Mouse (Mus musculus) thymus, adult 2 months (tissue): ENCODE measurements around the gene Hoxc6. TPM values are rescaled to one million over a fixed set of nuclear protein-coding genes. Genes with fewer than 3 reads are reported as not detected.

Experiments
- DNase-seq: peaks from one replicate; pipeline ENCODE4 v3.0.0; 2021
- H3K27ac ChIP-seq: fragments of 200-500 bp; 2 replicates; pipeline ENCODE4 v1.5.1; 2012; ENCODE audit warnings: low read length, control low read depth; ENCODE audit not compliant: control insufficient read depth, insufficient read depth
- H3K27me3 ChIP-seq: fragments of 200-500 bp; 2 replicates; pipeline ENCODE4 v1.6.1; 2012; ENCODE audit warnings: mild to moderate bottlenecking, low read length, moderate library complexity, mixed read lengths; ENCODE audit not compliant: control insufficient read depth, insufficient read depth
- H3K36me3 ChIP-seq: fragments of 200-500 bp; 2 replicates; pipeline ENCODE4 v1.6.1; 2012; ENCODE audit warnings: mild to moderate bottlenecking, low read length, moderate library complexity; ENCODE audit not compliant: control insufficient read depth, insufficient read depth
- H3K4me1 ChIP-seq: fragments of 200-500 bp; replicated peaks from 2 replicates; pipeline ENCODE4 v1.6.1; 2012; ENCODE audit warnings: low read length; ENCODE audit not compliant: control insufficient read depth, insufficient read depth
- H3K4me3 ChIP-seq: fragments of 200-500 bp; 2 replicates; pipeline ENCODE4 v1.5.1; 2012; ENCODE audit warnings: mild to moderate bottlenecking, low read length, control low read depth, moderate library complexity; ENCODE audit not compliant: control insufficient read depth, insufficient read depth
- CTCF ChIP-seq: fragments of 200-500 bp; IDR thresholded peaks from 2 replicates; pipeline ENCODE4 v1.5.1; 2012; ENCODE audit warnings: mild to moderate bottlenecking, control low read depth, low read length, moderate library complexity, borderline replicate concordance; ENCODE audit not compliant: control insufficient read depth, poor library complexity, insufficient read depth; ENCODE audit errors: extremely low read depth
- POLR2A ChIP-seq: fragments of 200-500 bp; IDR thresholded peaks from 2 replicates; pipeline ENCODE4 v1.6.1; 2012; ENCODE audit warnings: mild to moderate bottlenecking, low read length, control low read depth, moderate library complexity; ENCODE audit not compliant: control insufficient read depth, poor library complexity, insufficient read depth; ENCODE audit errors: extremely low read depth
- WGBS: fragments of 180-500 bp; shearing (Covaris S2); methylation state at CpG from one replicate; pipeline ENCODE4 v1.1.7; 2018; 5-methylcytosine and 5-hydroxymethylcytosine counted together
- polyA plus RNA-seq: library from polyadenylated mRNA; depleted of rRNA; stranded (reverse); fragments of >200 nt; gene quantifications from 2 replicates; pipeline ENCODE4 v1.2.3, GENCODE M21; 2012

Gene Hoxc6
- polyA plus RNA-seq, 1 experiment, result 0.23 TPM

GRCm38 (mm10) chr15:103040601-103041000, 42.5 kb downstream of the Hoxc6 start:
- Histone ChIP-seq H3K27ac (no peak overlapping the region), H3K27me3 (peaks cover 11% of the 10 kb centered on the region), H3K36me3 (no peaks in the 10 kb centered on the region), H3K4me3 (no peak overlapping the region), H3K4me1 (no peaks in the 10 kb centered on the region)
- 51% methylated on average over 12 of the region's 12 CpGs for WGBS
- no peak for TF ChIP-seq POLR2A
- TF ChIP-seq CTCF, result no peak
- DNase-seq, result no peak

GRCm38 (mm10) chr15:103041613-103042012, 43.6 kb downstream of the Hoxc6 start:
- no peaks in the 10 kb centered on the region for H3K4me1 ChIP-seq
- H3K36me3 ChIP-seq, result no peaks in the 10 kb centered on the region
- no peak for TF ChIP-seq POLR2A
- TF ChIP-seq CTCF, result no peak
- peaks cover 5% of the 10 kb centered on the region for H3K27me3 ChIP-seq
- no peak overlapping the region for H3K4me3 ChIP-seq
- WGBS, result 47% methylated on average over 5 of the region's 5 CpGs
- no peak for DNase-seq
- no peak overlapping the region for H3K27ac ChIP-seq

GRCm38 (mm10) chr15:103042209-103042608, 44.2 kb downstream of the Hoxc6 start:
- no peak overlapping the region for H3K4me3 ChIP-seq
- no peak for DNase-seq
- peaks cover 4% of the 10 kb centered on the region for H3K27me3 ChIP-seq
- no peaks in the 10 kb centered on the region for H3K36me3 ChIP-seq
- 44% methylated on average over 1 of the region's 1 CpGs for WGBS
- no peaks in the 10 kb centered on the region for H3K4me1 ChIP-seq
- H3K27ac ChIP-seq, result no peak overlapping the region
- TF ChIP-seq CTCF (no peak), POLR2A (no peak)

GRCm38 (mm10) chr15:103051670-103052069, 53.6 kb downstream of the Hoxc6 start:
- TF ChIP-seq POLR2A, result no peak
- no peak for TF ChIP-seq CTCF
- no peaks in the 10 kb centered on the region for H3K36me3 ChIP-seq
- DNase-seq, result no peak
- H3K27ac ChIP-seq, result no peak overlapping the region
- no peak overlapping the region for H3K4me3 ChIP-seq
- no peaks in the 10 kb centered on the region for H3K4me1 ChIP-seq
- 57% methylated on average over 2 of the region's 2 CpGs for WGBS
- no peaks in the 10 kb centered on the region; the same call in 1 of the 2 replicates for H3K27me3 ChIP-seq

GRCm38 (mm10) chr15:103053210-103053609, 55.2 kb downstream of the Hoxc6 start:
- H3K27me3 ChIP-seq, result no peaks in the 10 kb centered on the region; the same call in 1 of the 2 replicates
- H3K36me3 ChIP-seq, result no peaks in the 10 kb centered on the region

GRCm38 (mm10) chr15:103056396-103056795, 58.3 kb downstream of the Hoxc6 start:
- H3K4me3 ChIP-seq, result no peak overlapping the region
- TF ChIP-seq CTCF, result no peak
- no peak for TF ChIP-seq POLR2A
- no peak overlapping the region for H3K27ac ChIP-seq
- DNase-seq, result no peak
- 68% methylated on average over 2 of the region's 2 CpGs for WGBS
- peaks cover 18% of the 10 kb centered on the region for H3K27me3 ChIP-seq
- no peaks in the 10 kb centered on the region for H3K4me1 ChIP-seq
- no peaks in the 10 kb centered on the region for H3K36me3 ChIP-seq

More at GRCm38 (mm10) chr15:103053210-103053609, 55.2 kb downstream of the Hoxc6 start:
- TF ChIP-seq CTCF (no peak), POLR2A (no peak)
- Histone ChIP-seq H3K4me3 (no peak overlapping the region), H3K4me1 (no peaks in the 10 kb centered on the region), H3K27ac (no peak overlapping the region)
- DNase-seq, result no peak

- Histone ChIP-seq H3K4me1 (no peaks in the 10 kb centered on the region), H3K4me3 (no peak overlapping the region), H3K27me3 (peaks cover 19% of the 10 kb centered on the region), H3K36me3 (no peaks in the 10 kb centered on the region), H3K27ac (no peak overlapping the region)
- no peak for DNase-seq
- WGBS, result 28% methylated on average over 12 of the region's 12 CpGs
- no peak for TF ChIP-seq POLR2A
- TF ChIP-seq CTCF, result no peak
Observed at GRCm38 (mm10) chr15:103058715-103059114, 60.7 kb downstream of the Hoxc6 start.
